Mouse (Mus musculus) urinary bladder, adult 2 months (tissue): Measurements from ENCODE around the gene Pdia5. TPM values are rescaled to one million over a fixed set of nuclear protein-coding genes. Genes with fewer than 3 reads are reported as not detected.

Source experiments
- DNase-seq: peaks from one replicate; pipeline ENCODE4 v3.0.0; 2022; ENCODE audit warnings: low spot score
- polyA plus RNA-seq: library from polyadenylated mRNA; depleted of rRNA; stranded (reverse); fragments of >200 nt; gene quantifications from 2 replicates; pipeline ENCODE4 v1.2.3, GENCODE M21; 2012; rRNA removed

Pdia5 gene
- 15.6 and 18.6 TPM in 2 replicates for polyA plus RNA-seq

DNA sequence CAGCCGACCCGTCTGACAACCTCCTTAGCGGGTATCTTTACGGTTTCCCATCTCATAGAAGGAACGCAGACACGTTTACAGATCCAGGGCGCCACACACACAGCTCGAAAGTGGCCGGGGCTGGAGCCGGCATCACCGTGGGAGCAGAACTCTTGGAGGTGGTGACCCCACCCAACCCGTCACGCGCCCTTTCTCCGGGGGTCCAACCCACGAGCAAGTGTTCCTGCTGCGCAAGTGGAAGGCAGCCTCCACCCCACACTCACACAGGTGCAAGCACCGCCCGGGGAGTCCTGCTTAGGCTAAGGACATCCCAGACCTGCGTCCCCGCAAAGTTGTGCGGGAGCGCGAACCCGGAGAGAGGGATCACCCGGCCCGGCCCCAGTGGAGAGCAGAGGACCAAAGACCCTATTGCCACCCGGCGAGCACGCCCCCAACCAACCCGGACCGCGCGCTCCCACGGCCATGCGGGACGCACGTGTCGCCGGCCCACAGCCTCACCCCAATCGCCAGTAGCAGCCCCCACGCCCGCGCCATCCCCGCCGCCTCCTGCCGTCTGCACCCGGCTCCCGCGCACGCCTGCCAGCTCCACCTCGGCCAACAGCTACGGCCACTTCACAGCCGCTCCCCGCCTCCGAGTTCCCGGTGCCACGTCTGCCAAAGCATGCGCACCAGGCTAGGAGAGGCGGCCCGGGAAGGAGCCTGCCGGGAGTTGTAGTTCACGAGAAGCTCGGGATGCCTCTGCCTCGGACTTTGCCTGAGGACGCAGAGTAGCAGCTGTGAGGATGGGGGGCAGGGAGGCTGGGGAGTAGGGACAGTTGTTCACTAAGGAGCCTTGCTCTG is at the start of gene Pdia5:
TSS of gene Pdia5 (minus strand) at position 643 of the 840 bp plus-strand sequence.
- peak; percentile 79 for DNase-seq

DNA sequence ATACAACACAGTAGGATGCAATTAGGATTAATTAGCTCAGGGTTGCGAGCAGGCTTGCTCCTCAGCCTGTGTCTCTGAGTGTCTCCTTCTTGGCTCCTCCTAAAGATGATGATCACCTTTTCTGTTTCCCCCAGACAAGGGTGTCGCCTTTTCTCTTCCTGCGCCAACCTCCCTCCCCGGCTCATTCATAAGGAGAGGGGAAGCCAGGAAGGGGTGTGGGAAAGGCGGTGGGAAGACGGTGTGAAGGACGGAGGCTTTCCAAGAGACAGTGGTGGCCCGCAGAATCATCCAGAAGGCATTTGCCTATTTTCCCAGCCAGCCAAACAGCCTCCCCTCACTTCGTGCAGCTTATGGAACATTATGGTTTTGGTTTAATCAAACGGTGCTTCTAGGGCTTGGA is 48.4 kb upstream of the Pdia5 start:
- no peak for DNase-seq

DNA sequence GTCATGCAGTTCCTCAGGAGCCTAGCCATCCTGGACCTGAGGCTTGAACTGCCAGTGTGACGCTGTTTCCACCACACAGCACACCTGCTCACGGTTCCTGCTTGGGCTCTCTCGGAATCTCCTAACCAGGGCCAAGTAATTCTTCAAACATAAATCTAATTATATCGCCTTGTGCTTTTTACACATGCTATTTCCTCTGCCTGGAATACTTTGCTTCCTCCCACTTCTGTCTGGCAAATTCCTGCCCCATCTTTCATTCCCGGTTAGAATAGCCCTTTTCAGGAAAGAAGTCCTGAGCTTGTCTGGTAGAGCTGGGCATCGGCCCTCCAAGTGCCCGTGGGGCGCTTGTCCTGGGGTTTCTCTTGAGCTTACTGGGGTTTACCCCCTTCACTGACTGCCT is 47.0 kb upstream of the Pdia5 start:
- no peak for DNase-seq

DNA sequence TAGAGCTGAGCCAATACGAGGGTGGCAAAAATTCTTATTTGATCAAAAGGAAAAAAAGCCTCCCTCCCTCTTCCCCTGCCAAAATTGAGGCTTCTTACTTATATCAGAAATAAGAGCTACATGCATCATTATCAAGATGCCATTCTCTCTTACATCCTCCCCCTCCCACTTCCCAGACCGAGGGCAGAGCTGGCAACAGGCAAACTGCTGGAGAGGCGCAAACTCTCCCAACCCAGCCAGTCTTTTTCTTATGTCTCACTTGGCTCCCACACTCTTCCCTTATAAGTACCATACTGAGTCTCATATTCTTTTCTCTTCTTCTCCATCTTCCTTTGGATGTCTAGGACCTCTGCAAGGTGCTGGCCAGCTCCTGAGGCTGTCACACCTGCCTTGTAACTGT is 44.0 kb upstream of the Pdia5 start:
- DNase-seq, result no peak

DNA sequence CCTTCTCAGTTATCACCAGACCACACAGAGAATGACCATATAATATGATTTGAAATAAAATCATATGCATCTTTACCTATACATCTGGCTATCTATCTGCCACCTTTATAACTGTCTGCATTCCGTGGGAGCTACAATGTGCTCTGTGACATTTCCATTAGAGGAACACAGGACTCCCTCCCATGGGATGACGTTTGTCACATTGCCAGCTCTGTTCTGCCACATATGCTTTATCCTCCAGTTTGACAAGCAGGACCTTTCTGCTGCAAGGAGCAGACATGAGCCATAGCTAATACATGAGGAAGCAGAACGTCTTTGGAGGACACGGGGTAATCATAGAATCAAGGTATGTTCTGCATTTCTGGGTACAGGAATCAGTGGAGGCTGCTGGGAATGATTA is 33.5 kb upstream of the Pdia5 start:
- DNase-seq, result no peak

DNA sequence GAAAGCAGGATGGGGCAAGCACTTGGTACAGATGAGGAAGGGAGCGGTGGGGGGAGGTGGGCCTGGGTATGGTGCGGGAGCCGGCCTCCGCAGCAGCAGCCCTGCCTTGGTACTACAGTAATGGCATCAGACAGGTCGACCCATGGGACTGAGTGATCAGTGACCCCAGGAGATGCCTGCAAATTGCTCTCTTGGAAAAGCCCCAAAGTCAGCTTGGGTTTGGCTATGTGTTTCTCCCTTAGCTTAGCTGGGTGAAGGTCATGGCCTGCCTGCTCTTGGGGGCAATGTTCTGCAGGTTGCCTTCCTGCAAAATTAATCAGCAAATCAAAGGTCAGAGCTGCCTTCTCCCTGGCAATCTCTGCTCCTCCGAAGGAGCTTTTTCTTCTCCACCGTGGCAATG is 28.6 kb upstream of the Pdia5 start:
- no peak for DNase-seq

DNA sequence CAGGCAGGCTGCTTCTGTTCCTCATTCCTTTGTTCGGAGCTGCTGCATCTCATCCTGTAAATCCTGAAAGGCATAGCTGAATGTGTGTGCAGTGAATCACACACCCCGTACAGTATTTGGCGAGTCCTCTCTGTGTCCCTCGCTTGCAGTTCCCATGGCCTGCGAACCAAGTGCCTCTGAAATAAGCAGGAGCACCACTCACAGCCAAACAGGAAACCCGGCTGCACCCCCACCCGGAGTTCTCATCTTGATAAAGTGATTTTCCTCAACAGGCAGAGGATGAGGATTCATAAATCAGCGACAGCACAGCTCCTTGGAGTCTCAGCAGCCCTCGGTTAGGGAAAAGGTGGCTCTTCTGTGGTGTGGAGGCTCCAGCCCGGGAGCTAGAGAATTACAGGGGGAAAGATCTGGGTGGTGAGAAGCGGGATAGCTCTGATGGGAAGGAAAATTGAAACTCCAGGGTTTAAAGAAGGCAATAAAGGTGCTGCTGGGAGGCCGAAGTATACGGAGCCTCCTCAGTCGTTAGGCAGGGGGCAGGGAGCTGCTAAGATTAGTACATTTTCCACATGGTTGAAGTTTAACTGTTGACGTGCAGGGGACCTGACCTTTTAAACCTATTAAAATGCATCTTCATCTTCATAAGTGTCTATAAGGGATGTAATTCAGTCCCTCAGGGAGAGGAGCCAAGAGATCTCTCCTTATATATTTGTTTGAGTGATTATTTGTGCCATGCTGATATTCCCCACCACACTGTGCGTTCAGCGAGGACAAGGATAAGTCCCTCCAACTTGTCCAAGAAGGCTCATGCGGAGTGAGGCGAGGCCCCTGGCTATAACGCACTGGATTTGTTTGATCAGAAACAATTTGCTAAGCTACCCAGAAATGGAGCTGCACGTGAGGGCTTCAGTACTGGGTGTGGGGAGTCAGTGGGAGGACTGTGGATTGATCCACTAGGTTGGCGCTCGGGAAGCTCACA is 27.6 kb upstream of the Pdia5 start:
- DNase-seq, result no peak

DNA sequence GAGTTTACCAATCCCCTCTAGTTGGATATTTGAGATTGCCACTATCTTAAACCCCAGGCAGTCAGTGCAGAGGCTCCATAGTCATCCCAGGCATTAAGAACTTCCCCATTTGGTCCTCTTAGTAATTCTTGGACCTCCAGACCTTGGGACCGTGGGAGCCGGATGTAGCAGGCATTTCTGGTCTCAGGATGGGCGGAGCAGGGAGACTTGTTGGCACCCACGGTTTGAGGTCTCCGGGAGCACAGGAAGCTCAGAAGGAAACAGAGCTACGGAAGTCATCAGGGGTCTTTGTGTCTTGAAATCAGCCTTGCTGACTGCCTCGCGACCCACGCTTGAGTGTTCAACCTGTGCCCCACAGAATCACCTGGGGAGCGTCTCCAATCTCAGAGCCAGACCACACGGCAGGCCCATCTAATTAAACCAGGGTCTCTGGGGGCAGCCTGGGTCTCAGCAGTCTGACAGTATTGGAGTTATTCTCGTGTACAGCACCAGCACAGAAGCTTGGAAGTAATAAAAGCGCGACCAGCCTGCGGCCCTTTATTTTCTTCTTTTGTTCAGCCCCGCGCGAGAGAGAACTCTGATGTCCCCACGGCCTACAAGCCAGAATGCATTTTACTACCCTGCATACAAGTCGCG is 25.4 kb upstream of the Pdia5 start:
- DNase-seq, result no peak

DNA sequence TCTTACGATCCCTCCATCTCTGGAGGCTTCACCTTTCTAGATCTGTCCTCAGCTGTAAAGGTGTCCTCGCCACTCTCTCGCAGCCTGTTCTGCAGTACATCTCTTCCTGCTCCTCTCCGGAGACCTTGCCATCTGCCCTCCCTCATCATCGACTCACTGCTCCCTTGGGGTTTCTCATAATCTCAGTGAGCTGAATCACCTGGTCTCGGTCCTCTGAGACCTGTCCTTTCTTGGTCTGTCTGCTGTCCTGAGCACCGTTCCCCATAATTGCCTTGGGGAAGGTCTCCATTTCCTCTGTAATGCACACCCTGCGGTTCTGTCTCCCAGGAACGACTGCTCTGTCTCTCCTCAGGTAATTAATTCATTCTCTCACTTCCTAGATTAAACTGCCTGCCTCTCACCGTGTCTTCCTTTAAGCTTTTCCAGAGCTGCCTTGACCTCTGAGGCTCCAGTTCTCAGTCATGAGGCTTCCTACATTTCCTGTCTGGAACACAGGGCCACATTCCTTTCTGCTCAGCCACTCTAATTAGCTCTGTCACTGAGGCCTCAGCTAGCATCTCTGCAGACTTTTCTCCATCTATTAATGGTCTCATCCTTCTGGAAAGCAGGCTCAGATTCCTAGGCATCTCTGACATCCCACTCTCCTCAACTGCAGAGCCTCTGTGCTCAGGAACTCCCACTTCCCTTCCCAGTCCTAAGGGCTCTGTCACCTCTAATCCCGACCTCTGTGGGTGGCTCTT is 18.8 kb upstream of the Pdia5 start:
- DNase-seq, result no peak

DNA sequence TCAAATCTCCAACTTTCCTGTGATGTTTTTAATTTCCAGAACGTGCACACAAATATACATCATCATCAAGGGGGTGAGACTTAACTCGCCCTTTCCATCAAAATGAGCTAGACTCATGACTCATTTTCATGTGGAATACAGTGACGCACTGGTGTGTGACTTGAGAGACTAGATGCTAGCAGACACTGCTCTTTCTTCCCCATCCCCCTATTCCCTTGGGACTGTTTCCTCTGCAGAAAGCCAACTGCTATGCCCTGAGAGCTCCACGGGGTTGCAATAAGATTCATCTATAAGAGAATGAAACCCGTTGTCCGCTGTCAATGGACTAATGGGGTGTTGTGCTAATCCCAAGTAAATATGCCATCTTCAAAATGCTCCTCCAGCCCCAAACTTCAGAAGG is 17.9 kb upstream of the Pdia5 start:
- no peak for DNase-seq

DNA sequence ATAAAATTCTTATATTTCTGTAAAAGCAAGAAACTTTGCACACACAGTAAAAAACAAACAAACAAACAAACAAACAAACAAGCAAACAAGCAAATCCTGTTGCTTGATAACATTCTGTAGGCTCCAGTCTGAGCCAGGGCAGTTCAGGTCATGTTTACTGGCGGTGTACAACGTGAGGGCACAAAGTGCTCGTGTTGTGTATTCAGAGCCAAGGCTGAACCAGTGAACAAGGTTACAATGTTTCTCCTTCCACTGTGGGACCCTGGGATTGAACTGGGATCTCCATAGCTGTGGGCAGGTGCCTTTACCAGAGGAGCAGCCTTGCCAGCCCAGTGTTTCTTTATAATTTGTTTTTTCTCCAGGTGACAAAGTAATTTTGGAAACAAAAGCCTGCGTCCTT is 15.1 kb upstream of the Pdia5 start:
- no peak for DNase-seq

DNA sequence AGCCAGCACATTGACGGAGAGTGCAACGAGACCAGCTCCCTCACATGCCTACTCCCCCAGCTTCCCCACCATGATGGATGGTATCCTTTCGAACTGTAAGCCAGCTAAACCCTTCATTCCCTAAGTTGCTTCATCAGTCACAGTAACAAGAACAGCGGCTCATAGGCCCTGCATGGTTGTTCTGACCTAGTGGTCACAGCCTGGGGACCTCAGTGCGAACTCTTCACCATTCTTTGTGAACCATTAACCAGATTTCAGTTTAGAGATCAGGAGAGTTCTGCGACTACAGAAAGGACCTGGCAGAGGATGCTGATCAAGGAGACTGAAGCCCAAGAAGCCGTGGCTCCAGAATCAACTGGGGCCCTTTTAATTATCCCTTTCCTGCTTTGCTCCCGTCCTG is 13.6 kb upstream of the Pdia5 start:
- no peak for DNase-seq

DNA sequence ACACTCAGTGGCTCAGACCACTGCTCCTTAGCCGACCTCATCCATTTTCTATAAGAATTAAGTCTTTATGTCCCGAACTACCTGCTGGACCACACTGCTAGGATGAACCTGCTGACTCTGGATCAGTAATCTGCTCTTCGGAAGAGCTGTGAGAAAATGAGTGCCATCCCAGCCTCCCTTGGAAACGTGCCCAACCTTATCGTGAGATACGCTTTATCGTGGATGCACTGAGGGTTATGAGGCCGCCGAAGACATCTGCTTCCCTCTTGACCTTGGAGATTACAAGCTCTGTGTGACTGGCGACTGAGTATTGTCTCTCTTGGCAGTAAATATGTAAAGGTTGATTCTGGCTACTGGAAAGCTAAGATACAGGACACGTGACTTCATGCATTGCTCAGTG is 11.8 kb upstream of the Pdia5 start:
- no peak for DNase-seq

DNA sequence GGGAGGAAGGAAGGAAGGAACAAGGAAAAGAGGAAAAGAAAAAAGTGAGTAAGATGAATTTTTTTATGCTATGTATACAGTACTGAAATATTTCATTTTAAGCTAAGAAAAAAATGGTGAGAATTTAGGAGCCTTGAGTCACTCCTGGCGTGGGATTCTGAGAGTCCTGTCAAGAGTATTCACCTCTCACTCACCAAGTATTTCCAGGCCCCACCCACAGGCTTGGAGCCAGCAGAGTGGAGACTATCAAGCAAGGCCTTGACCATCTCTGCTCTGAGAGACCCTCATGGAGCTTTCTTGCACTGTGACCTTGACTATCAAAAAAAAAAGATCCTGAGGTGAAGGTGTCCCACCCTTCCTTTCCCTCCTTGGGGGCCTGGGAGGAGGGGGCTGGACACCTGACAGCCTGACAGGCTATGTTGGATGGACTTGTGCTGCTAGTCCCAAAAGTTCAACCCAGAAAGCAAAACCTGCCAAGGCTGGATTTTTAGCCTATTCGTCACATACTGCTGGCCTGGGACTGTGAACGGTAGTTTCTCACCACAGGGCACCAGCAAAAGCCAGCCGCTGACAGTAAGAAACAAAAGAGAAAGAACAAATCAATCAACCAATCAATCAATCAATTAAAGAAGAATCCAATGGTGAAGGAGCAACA is 10.6 kb upstream of the Pdia5 start:
- no peak for DNase-seq

DNA sequence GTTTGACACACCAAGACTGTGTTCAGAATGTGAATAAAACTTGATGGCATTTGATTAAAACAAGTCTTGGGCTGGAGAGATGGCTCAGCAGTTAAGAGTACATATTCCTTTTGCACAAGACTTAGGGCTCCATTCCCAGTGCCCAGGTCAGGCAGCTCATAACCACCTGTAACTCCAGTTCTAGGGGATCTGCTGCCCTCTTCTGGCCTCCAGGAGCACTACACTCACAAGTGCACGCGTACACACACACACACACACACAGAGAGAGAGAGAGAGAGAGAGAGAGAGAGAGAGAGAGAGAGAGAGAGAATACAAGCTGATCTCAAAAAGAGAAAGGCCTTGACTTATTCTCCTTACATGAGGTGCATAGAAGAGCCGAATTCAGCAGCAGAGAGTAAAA is 9.7 kb upstream of the Pdia5 start:
- no peak for DNase-seq

DNA sequence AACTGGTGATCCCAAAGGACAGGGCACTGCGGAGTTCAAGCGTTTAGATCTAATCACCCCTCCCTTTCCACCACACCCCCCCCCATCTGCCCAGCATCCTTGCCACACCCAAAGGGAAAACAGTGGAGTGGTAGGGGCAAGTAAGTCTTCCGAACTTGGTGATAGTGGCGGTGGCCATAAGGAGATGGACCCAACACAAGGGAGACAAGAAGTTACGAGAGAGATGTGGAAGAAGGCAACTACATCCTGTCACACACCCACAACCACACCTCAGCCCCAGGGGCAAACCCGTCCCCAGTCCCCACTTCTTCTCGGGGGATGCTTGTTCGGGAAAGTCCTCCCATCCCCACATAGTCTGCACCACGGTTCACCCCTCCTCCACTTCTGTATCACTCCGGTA is 880 bp downstream of the Pdia5 start:
- no peak for DNase-seq

DNA sequence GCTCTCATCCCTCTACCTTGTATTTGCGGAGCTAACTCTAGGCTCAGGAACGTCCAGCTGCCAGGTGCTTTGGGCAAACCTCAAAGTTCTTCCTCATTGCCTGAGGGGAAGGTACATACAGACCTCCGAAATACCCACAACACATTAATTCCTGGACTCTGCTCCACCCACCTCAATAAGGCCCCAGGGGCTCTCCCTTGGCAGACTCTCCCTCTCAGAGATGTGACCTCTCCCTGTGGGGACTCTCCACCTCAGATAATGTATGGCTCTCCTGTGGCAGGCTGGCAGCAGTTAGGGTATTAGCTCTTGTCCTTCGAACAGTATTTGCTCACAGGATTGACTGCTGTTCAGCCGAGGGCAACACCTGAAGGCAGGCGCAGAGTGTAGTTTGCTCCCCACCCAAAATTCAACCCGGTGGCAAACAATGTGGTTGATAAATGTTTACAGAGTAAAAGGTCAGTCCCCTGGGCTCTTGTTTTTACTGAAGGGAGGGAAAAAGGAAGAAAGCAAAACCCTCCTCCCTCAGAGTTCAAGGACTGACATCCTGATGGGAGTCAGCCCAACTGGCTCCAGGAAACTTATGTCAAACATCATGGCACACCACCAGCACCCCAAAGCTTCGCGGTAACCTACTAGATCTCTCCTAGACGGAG is 1.5 kb downstream of the Pdia5 start:
- no peak for DNase-seq

DNA sequence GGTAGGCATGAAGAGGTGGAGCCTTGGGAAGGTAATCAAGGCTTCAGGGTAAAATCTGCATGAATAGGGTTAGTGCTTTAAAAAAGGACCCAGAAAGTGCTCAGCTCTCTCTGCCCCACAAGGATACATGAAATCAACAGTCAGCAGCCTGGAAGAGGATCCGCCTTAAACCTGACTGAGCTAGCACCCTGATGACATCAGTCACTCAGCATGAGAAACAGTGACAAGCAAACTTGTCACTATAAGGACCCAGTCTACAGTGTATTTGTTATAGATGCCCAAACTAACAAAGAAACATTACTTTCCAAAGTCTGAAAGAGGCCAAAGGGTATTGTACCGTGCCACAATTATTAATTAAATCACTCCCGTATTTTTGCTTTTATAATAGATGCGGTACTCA is 2.9 kb downstream of the Pdia5 start:
- DNase-seq, result no peak

DNA sequence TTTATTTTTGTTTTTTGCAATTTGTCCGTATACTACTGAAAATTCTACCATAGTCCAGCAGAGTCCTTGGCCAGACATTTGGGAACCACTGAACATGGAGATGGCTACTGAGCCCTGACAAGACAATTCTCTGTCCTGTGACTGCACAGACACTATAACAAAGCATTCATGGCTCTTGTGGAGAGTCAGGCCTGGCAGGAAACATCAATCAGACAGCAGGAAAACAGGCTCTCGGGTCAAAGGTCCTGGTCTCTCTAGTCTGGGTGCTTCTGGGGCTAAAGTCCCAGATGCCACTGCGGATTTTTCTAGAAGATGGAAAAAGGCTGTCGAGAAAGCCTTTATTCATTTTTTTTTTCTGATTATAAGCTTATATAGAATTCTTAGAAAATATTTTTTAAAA is 3.6 kb downstream of the Pdia5 start:
- no peak for DNase-seq

DNA sequence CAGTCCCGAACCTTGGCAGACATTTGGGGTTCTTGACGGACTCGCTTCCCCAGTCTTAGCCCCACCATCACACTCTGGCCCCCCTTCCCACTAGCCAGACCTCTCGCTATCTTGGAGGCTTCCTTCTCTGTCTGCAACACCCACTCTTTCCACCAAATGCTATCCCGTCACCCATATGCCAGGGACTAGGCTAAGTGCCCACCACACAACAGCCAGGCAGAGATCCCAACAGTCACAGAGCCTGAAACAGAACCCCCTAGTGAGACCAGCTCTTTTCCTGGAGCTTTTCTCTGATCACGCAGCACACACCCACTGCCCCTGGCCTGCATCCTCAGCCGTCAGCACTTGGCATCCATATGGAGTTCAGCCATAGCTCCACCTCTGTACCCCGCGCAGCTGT is 5.0 kb downstream of the Pdia5 start:
- DNase-seq, result no peak
